Mouse (Mus musculus) cerebellum, postnatal 36 days (tissue): Measurements from ENCODE around the gene Rdx.
"Not testable (repeated sequence)": the region's sequence is repeated elsewhere in the genome, so short reads cannot be mapped to it uniquely, and the experiment has no call there.

Experiments used
- DNase-seq, 2 experiments: peaks; one replicate each; pipeline ENCODE4 v3.0.0; 2021 to 2022; ENCODE audit warnings: mixed read lengths in 2 of 2

Gene Rdx

DNA sequence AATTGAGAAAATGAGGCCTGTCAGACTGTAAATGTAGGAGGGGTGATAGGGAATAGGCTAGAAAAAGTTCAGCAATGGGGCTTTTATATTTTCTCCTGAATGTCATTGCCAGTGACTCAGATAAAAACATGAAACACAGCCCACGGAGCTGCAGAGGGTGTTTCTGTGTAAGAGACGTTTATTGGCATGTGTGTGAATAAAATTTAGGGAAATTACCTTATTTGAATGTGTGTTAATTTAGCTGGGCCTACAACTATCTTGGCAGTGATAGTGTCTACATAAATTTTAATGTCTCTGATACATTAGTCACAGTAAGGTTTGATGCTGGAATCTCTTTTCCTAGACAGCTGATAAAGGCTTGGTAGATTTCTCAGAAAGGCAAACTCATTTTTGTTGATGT is 12.8 kb downstream of the Rdx start:
- no peak for DNase-seq

DNA sequence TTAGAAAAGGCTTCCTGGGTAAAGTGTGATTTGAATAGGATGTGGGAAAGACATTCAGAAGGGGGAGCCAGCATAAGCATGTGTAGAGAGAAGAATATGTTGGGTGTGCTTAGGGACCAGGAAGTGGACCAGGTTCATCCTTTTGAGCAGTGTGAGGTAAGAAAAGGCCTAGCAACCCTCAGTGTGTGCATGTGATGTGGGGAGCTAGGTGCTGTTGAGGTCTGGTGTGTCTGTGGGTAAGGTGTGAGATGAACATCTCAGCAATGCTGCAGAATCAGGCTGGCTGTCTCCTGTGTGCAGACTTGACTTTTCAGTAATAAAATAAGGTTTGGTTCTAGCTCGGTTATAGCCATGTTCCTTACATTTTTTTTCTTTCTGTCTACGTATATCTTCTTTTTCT is 23.1 kb downstream of the Rdx start:
- no peak for DNase-seq

DNA sequence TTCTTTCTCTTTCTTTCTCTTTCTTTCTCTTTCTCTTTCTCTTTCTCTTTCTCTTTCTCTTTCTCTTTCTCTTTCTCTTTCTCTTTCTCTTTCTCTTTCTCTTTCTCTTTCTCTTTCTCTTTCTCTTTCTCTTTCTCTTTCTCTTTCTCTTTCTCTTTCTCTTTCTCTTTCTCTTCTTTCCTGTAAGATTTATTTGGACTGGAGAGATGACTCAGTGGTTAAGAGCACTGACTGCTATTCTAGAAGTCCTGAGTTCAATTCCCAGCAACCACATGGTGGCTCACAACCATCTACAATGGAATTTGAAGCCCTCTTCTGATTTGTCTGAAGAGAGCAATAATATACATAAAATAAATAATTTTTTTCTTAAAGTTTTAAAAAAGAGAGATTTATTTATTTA is 24.4 kb downstream of the Rdx start:
- not testable (repeated sequence) for DNase-seq

DNA sequence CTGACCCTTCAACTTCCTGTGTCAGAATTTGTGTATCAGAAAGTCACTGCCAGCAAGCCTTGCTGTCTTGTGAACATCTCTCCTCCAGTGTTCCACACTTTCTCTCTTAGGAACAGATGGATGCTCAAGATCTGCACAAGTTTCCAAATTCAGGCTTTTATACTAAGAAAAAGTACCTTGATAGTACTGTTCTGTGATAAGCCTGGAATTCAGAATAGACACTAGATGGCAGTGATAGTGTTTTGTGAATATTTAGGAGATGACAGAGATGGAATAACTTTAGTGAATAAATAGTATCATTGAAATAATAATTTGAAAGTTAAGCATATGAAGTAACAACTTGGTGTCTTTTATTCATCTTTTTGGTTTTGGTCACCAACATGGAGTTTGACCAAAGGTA is 25.2 kb downstream of the Rdx start:
- DNase-seq = no peak

DNA sequence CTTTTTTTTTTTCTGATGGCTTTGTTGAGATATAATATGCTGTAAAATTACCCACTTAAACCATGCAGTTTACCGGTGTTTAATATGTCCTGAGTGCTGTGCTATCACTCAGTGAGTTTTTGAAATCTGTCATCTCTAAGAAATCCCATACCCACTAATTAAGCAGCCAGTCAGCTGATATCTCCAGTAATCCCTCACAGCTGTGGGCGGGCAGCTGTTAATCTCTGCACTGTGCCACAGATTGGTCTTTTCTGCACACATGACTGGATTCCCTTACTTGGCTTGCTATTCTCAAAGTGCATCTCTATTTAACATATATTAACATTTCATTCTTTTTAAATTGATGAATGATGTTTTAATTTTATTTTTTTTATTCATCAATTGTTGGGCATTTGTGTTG is 29.1 kb downstream of the Rdx start:
- DNase-seq = no peak

DNA sequence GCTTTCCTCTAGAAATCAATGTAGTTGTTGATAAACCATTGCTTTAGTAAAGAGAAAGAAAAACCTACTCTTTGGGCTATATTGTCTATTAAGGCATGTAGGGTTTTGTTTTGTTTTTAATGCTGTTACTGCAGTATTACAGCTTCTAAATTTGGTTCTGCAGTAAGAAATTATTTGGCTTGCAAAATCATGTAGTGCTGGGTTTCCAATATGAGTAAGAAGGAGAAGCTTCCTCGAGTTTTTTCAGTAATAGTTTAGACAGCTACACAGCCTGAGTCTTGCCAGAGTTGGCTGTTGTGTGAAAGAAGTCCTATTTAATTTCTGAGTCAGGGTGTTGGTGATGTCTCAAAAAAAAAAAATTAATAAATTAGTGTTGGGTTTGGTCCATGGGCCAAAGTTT is 30.7 kb downstream of the Rdx start:
- DNase-seq = no peak

DNA sequence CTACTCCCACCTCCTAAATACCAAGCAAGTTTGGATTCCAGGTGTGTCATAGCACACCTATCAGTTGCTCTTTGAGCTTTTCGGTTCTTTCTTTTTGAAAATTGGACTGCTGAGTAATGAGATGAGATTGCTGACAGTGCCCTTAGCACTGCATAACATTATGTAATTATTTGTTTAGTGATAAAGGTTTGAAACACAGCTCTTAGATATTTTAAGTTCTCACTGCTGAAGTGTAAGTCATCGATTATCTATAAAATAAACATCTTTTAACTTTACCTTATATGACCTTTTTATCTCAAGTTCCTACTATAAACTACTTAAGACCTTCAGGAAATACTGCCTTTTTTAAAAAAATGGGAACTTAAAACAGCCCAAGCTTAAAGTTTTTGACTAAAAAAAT is 35.0 kb downstream of the Rdx start:
- DNase-seq = no peak

DNA sequence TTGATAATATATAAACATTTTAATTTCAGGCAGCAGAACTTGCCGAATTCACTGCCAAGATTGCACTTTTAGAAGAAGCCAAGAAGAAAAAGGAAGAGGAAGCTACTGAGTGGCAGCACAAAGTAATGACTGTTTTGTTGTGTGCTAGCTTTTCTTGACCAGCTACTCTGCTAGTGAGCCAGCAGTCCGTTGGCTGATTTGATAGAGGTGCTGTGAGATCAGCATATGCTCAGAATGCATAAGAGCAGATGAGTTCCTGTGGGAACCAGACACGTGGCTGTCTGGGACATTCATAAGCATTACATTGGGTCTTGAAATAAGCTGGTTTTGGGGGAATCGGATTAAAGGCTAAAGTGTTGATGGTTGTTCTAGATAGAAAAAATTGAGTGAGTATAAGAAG is 35.4 kb downstream of the Rdx start:
- DNase-seq = no peak

DNA sequence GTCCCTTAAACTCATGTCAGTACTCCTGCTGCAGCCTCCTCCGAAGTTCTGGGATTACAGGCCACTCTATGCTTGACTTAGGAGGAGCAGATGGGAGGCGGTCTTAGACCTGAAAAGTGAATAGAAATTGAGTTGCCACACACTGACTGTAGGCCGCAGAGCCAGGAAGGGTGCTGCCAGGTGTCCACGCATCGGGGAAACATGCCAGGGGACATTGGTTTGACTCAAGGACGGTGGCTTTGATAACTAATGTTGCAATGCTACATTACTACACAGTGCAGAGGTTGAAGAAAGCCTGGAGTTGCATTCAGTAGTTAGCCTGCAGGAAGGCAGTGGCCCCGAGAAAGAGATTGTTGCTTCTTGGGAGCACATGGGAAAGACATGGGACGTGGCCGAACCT is 44.8 kb downstream of the Rdx start:
- DNase-seq = no peak

DNA sequence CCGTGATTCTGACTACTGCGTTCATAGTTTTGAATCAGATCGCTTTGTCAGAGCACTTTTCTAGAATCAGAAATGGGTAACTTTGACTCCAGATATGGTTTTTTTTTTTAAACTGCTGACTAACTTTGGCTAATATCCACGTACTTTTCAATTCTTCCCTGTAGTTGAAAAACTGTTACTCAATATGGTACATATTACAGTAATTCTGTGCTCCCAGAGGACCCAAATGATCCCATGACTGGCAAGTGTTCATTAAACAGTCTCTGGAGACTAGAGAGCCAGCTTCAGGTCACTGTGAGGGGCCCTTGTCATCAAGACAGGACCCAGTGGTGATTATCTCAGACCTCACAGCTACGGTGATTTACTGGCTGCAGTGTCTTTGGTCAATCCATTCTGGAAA is 45.3 kb downstream of the Rdx start:
- no peak for DNase-seq

DNA sequence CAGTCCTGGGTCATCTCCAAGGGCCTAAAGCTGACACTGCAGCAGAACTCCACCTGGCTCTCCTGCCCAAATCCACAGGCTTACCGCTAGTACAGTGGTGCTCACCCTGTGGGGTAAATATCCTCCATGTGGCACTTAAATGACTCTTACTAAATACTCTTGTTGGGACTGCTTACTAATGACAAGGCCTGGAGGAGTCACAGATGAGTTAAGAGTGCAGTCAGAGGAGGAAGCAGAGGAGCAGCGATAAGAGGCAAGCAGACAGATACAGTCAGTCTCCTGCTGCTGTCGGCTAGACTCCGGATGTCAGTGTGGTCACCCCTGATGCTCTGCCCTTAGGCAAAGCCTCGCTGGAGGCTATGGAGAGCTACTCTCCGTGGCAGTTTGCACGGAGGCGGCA is 46.1 kb downstream of the Rdx start:
- no peak for DNase-seq

DNA sequence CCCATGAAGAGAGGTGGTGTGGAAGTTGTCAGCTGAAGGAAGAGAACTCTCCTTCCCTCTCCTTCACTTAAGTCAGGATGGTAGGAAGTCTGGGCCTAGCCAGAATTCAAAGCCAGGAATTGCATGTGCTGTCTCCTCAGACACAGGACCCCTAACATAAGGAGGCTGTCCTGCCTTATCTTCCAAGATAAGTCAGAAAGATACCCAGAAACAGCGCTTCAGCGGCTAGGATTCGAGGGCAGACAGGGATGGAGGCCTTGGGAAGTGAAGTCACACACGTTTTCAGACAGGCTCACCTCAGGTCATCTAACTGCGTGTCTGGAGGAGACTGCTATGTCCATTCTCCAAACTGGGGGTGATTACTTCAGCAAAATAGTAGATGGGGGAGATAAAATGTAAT is 47.0 kb downstream of the Rdx start:
- no peak for DNase-seq

DNA sequence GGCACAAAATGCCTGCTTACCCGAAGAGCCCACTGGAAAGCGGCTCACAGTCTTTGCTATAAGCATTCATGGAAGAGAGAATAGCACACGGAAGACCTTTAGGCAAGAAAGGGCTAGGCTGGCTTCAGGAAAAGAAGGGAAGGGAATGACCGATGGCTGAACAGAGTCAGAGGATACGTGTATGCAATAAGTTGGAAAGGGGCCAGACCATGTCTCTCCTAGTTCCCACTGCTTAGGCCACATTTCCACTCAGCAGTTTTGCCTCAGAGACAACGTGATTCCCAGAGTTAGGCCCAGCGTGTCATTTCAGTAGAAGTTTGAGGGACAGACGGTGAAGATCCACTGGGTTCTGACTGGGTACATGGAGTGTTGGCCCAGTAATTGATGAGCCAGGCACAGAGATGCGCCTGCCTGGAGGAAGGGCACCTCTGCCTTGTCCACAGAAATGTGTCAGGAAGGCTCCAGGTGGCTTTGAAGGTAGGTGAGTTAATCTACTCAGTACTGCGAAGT is 47.6 kb downstream of the Rdx start:
- DNase-seq = no peak

DNA sequence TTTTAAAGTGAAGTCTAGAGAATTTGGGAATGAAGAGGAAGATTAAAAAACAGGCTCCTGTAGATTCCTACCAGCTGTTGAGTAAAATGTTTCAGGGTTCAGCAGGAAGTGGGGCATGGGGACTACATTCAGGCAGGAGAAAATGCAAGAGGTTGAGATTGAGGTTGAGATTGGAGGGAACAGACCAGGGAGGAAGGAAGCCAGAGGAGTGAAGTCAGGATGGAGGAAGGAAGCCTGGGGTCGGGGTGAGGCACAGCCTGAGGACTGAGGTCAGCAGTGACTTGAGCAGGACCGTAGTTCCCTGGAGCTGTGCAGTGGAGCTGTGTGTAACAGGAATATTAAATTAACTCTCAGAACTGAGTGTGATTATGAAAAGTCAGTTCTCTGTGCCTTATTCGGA is 48.7 kb downstream of the Rdx start:
- DNase-seq = no peak

DNA sequence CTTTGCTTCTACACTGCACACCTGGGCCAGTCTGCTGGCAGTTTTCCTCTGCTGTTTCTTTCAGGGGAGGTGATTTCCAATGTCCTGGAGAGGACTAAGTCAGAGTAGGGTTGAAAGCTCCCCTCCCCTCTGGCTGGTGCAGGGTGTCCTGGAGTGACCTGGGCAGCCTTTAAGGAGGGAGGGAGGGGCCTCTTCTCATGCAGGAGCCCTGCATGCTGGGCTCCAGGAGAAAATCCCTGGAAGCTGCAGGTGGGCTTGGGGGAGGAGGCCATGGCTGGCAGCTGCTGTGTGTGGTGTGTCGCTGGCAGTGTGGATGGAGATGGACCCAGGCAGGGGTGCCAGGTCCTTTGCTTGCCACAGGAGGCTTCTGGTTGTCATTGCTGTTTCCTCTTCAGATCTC is 50.4 kb downstream of the Rdx start:
- DNase-seq = no peak

DNA sequence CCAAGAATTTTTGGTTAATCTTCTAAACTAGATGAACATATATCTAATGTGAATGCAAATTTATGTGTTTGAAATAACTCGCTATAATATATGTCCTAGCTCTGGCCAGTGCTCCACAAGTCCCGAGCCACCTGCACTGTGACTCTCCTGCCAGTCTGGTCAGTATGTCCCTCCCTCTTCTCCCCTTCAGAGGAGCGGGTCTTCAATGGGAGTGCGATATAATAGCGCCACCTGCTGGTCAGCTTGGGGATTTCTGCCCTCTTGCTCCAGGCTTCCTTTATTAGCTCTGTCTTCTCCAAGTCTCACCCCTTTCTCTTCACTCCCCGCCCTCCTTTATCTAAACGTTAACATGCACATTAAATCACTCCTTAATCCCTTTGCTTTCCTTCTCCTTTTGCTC is 51.6 kb downstream of the Rdx start:
- peak; percentile 79 to 86 for DNase-seq

DNA sequence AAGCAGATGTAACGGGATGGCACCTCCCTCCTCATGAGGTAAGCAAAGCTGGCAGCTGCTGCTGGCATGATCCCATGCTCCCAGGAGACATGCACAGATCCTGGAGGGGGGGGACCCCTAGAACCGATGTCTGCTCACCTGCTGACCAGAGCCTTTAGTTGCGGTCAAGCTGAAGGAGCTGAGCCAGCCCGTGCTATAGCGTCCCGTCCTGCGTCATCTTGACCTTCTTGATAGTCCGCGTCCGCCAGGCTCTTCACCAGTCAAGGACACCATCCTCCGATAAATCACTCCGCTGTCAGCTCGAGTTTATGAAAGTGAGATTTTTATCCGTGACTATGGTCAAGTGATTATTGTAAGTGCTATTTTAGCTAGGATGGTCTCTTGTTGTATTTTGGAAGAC is 53.5 kb downstream of the Rdx start:
- DNase-seq = no peak

DNA sequence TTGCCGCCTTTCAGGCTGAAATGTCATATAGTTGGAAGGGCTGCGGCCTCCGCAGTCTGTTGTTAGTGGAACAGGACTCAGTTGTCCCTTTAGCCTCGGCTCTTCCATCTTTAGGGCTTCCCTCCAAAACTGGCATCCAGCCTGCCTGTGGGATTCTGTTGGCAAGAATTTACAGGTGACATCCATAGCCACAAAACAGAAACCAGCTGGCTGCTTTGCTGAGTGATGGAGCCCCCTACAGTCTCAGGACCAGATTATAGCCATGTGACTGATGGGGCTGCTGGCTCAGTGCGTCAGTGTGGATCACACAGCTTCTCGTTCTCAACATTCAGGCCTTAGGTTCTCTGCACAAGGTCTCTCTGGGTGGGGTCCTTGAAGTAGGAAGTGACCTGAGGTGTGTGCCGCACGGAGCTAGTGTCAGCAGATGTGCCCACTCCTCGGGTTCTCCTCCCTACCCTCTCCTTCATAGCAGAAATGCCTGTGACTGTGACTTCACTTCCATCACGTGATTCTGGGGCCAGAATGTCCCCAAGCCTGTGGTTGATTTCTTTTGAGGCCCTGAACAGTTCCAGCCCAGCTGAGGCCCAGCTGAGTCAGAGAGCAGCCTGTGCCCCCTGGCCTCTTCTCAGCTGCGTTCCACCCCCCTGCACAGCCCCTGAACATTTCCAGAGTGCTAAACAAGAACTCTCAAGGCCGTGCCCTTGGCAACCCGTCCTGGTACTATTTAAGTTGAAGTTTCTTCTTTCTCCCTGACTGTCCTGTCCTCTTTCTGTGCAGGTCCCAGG is 55.3 kb downstream of the Rdx start:
- DNase-seq = peak; percentile 54 to 55

DNA sequence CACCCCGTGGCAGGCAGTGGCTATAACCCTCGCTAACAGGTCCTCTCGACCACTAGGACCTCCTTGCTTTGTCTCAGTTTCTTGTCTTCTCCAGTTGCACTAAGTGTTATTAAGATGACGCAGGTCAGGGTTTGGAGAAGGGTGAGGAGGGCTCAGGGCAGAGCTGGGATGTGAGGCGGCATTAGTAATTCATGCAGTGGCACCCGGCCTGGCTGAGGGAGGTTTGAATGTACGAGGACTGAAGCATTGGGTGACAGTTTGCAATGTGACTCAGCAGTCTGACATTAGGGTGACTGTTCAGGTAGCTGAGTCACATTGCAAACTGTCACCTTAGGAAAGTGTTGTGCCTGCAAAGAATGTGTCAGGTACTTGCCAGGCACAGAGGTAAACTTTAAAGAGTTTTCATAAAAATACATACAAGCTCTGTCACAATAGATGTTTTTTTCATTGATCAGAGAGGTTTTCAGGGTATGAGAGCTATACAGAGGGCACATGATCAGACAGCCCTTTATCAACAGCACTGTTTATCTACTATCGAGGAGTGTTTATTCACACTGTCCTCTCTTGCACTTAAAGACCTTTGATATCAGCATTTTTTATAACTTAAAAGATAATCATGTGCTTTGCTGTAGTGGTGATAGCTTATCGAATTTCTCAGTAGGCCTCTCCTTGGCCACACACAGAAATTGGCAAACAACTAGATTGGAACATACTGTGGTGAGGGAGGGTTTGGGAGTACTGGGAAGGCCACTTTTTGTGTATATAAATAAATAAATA is 56.7 kb downstream of the Rdx start:
- DNase-seq = no peak

DNA sequence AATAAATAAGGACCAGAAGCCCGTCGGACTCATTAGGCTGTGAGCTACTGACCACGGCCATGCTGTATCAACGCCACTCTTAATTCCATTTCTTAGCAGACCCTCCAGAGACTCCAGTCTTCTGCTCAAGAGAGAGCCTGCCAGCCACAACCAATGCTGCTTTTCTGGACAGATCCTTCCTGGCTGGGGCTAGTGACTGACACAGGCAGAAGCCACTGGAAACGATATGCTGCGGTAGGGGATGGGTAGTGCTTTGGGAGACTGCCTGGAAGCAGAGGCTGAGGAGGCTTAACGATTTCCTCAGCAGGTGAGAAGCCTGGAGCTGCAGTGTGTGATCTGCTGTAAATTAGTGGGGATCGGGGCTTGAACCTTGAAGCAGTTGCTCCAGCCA is 57.2 kb downstream of the Rdx start:
- DNase-seq = no peak

DNA sequence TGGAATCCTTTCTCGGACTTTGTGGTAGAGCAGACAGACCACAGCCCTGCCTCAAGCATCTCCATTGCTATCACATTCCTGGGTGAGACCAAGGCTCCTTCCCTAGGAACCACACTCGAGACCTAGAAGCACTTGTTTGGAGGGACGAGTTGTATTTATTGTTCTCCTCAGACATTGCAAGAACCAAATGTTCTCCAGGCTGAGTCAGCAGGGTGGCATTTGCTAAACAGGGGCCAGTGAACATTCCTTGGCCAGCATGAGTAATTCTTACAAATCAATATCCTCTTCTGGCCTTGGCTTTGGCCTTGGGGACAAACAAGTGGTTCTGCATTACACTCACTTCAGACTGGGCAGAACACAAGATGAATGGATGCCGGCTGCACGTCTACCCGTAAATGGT is 58.5 kb downstream of the Rdx start:
- DNase-seq = no peak

DNA sequence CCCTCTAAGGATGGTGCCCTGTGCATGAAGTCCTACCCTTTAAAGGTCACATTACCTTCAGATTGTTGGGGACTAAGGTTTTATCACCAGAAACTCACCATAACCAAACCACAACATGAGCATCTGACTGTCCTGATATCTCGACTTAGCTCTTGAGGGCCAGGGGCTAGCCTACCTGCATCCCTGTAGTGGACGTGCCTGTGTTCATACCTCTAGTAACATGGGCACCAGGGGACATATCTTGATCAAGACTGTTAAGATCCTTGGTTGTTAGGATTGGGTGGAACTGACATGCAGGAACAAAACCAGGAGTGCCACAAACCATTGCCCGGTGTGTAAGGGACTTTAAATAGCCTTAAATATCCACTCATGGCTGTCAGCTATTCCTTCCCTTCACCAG is 60.2 kb downstream of the Rdx start:
- no peak for DNase-seq

DNA sequence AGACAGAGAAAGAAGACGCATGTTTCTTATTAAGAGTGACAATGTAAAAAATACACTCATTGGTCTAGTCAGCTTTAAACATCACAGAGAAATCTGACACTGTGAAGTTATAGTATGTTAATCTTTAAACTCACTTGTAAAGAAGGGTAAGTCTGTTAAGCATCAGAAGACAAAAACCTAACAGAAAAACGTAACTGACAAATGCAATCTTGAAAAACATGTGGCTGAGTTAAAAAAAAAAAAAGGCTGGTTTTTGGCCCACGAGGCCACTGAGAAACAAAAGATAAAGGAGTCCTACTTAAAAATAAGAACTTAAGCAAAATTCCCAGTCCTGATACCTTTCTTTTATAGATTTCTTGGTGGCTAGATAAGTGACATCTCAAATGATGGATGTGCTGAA is 63.8 kb downstream of the Rdx start:
- no peak for DNase-seq

DNA sequence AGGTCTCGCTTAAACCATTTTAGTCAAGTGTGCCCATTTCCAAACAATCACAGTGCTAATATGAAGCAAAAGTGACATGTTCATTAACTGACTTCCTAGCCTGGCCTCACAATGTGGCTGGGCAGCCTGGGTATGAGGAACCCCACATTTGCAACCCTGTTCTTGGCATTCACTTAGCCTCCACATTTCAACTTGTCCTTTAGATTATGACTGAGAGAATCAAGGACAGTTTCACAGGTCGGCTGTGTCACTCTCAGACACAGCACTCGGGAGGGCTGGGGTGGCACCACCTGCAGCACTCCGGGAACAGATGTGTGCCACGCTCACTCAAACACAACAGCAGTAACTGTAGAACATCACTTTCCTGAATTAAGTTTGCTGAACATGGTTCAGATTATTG is 66.1 kb downstream of the Rdx start:
- no peak for DNase-seq

DNA sequence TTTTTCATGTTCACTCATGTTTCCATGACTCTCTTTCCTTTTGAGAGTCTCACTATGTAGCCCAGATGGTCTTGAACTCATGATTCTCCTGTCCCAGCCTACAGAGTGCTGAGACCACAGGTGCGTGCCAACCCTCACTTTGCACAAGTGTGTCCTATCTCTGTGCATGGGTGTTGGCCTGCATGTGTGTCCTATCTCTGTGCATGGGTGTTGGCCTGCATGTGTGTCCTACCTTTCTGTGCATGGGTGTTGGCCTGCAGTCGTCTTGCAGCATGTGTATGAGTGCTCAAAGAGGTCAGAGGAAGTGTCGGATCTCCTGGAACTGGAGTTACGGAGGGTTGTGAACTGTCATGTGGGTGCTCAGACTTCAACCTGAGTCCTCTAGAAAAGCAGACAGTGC is 72.2 kb downstream of the Rdx start:
- DNase-seq = no peak
